Mouse (Mus musculus): Measurements from ENCODE around the gene Unc13a. TPM values are rescaled to one million over a fixed set of nuclear protein-coding genes. Genes with fewer than 3 reads are reported as not detected.

The Unc13a gene
- total RNA-seq, 2 experiments from 2014 or later = 226 to 246 TPM

DNA sequence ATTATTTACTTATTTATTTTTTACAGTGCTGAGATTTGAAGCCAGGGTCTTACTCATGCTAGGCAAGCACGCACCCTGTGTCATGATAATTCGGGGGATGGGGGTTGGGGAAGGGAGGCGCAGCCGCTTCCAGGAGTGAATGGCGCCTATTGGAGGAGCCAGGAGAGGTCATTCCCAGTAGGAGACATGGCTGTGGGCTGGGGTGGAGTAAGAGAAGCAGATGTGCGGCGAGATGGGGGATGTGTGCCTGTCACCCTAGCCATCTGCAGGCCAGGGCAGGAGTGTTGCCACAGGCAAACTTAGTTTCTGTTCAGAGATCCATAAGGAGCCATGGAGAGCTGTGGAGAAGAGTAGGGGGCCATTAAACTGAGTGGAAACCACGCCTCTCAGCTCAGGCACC, 16.1 kb upstream of the Unc13a start:
- no peak for DNase-seq (ENCODE audit: low spot score in 2 of 2)

DNA sequence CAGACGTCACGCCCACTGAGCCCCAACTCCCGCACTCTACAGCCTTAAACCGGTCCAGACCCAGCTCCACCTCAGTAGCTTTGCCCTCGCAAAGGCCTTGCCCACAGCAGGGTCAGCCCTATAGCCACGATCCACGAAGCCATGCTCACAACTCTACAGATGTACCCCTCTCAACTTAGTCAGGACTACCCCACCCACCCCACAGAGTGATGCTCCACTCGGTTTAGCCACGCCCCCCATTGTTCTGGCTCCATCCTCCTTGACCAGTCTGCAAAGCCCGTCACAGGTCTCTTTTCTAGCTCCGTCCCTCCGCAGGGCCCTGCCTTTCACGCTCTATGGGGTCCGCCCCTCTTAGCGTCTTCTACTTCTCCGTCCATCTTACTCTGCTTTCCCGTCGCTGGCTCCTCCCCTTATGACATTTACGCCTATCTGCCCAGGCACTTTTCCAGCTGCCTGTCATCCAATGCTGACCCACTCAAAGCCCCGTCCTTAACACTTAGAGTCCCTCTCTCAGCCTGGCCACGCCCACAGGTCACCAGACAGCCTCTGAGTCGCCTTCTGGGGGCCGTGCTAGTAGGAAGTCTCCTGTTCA, 14.7 kb upstream of the Unc13a start:
- DNase-seq (ENCODE audit: low spot score in 2 of 2) = no peak

- DNase-seq (ENCODE audit: low spot score in 2 of 2) = no peak
Observed at GRCm38 (mm10) chr8:71685573-71685972, 14.0 kb upstream of the Unc13a start.

DNA sequence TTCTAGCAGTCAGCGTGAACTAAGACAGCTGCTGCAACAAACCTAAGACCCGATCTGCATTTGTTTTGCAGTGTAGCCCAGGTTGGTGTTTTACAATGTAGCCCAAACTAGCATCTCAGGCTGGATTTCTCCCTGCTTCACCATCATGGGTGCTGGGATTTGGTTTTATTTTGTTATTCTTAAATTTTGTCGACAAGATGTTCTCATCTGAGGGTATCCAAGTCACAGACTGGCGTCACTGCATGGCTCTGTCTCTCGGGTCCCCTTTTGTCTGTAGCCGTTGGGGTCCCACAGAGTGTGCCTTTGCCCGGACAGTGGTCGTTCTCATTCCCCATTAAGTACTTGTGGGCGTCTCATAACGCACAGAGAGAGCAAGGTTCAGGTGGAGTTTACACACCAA, 13.1 kb upstream of the Unc13a start:
- DNase-seq (ENCODE audit: low spot score in 2 of 2) = no peak

DNA sequence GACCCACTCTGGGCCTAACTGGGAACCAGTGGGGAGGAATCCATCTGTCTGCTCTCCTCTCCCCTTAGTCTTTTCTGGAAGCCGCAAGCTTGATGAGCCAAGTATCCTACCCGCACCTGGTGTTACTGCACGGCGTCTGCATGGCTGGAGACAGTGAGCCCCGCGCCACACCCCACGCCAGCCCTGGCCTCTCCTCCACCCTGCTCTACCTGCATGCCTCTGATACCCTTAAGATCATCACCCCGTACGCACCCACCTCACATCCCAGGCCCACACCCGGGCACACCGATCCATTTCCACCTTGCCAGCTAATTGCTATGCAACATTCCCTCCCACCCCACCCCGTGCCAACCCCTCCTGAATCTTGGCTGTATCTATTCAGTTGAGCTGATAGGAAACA, 11.3 kb upstream of the Unc13a start:
- no peak for DNase-seq (ENCODE audit: low spot score in 2 of 2)

DNA sequence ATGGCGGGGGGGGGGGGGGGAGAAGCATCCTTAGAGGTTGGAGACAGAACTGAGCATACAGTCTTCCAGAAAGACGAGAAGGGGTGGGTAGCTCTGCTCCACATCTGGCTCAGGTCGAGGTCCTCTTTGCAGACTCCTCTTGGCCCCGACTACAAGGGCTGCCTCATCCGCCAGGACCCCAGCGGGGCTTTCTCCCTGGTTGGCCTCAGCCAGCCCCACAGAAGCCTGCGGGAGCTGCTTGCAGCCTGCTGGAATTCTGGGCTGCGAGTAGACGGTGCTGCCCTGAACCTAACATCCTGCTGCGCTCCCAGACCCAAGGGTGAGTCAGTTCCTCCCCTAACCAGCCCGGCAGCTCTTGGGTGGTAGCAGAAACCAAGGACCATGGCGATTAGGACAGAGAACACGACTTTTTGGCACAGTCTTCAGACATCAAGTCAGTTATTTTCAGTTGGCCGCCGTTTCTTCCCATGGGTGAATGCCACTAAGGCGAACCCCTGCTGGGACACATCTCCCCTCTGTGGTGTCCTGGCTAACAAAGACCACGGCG, 9.9 kb upstream of the Unc13a start:
- DNase-seq (ENCODE audit: low spot score in 2 of 2) = no peak

GRCm38 (mm10) chr8:71680471-71680870, 8.9 kb upstream of the Unc13a start:
- no peak for DNase-seq (ENCODE audit: low spot score in 2 of 2)

DNA sequence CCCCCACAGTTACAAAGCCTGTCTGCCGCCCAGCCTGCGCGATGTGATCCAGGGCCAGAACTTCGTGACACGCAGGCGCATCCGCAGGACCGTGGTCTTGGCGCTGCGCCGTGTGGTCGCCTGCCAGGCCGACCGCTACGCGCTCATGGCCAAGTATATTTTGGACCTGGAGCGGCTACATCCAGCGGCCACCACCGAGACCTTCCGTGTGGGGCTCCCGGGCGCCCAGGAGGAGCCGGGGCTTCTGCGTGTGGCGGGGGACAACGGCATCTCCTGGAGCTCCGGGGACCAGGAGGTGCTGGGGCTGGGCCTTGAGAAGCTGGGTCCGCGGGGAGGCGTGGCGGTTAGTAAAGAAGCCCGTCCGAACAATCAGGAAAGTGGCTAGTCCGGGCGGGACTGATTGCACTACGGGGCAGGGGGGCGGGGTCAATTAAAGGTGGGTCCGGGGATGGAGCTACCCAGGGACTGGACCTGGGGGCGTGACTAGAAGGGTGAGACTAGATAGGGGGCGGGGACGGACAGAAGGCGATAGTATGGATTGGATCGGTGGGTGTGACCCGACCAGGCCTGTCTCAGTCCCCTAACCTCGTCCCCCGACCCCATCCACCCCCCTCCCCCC, 8.1 kb upstream of the Unc13a start:
- DNase-seq (ENCODE audit: low spot score in 2 of 2) = no peak

DNA sequence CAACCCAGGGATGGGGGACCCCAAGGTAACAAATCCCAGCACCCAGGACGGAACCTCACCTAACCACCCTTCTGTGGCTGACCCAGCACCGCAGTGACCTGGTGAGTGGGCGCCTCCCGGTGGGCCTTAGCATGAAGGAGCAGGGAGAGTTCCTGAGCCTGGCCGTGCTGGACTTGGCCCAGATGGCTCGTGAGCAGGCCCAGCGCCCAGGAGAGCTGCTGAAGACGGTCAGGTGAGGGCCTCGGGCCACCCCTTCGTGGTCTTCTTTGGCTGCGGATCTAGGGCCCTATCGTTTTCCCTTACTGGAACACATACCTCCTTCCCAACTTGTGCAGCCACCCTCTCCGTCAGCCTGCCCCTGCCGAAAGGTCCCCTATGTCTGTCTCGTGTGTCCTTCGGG, 7.6 kb upstream of the Unc13a start:
- no peak for DNase-seq (ENCODE audit: low spot score in 2 of 2)

DNA sequence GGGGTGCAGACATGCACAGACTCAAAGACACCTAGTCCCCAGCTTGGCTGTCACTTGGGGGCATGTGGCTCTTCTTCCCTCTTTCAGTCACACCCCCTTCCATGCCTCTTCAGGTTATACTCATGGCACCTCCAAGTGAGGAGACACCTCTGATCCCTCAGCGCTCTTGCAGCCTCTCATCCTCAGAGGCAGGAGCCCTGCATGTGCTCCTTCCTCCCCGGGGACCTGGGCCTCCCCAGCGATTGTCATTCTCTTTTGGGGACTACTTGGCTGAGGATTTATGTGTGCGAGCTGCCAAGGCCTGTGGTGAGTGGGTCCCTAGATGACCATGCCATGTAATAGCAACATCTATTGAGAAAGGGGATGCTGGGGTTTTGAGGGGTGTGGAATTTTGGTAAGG, 6.7 kb upstream of the Unc13a start:
- DNase-seq (ENCODE audit: low spot score in 2 of 2) = no peak

- DNase-seq (ENCODE audit: low spot score in 2 of 2) = no peak
Observed at GRCm38 (mm10) chr8:71677555-71677954, 6.0 kb upstream of the Unc13a start.

DNA sequence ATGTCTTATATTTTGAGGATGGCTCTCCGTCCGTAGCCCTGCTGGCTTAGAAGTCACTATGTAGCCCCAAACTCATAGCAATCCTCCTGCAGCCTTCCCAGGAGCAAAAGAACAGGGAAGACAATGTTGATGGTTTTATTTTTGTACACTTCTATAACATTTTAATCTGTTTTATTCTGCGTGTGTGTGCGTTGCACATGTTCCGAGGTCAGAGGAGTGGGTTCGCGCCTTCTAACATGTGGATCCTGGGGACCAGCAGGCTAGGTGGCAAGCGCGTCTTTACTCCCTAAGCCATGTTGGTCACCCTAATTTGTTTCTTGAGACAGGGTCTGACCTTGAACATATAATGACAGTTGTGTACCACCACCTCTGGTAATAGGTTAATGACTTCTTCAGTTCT, 5.2 kb upstream of the Unc13a start:
- no peak for DNase-seq (ENCODE audit: low spot score in 2 of 2)

DNA sequence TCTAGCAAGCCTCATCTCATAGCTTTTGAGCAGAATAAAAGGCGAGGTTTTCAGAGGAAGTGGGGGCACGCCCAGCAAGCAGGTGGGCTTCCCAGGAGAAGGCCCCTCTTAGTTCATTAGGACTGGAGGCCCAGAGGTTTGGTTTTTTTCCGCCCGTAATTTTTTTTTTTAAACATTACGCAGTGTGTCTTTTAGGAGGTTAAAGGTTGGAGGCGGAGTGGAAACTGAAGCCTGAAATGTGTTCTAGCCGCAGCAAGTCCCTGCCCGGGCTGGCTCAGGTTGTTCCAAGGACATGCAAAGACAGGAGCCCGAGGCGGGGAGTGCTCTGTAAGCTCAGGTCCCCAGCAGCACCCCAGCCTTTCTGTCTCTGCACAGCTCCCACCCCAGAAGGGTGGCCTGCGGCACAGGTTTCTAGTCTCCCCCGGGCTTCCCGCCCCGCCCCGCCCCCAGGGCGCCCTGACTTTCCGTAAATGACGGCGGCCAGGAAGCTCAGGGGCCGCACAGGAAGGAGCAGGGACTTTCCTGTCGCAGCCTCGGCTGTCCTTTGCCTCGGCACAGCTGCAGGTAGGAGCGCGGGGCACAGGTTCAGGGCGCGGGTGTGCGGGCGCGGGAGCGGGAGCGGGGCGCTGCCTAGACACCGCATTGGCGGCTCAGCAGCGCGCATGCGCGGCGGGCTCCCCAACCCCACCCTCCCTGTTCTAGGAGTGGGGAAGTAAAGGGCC, 4.6 kb upstream of the Unc13a start, which contains the start of gene Jak3:
Gene Jak3, plus strand, starts transcription at position 277 of the 722 bp plus-strand sequence.
- peak in 1 of 2 experiments; percentile 54 for DNase-seq (ENCODE audit: low spot score in 2 of 2)

DNA sequence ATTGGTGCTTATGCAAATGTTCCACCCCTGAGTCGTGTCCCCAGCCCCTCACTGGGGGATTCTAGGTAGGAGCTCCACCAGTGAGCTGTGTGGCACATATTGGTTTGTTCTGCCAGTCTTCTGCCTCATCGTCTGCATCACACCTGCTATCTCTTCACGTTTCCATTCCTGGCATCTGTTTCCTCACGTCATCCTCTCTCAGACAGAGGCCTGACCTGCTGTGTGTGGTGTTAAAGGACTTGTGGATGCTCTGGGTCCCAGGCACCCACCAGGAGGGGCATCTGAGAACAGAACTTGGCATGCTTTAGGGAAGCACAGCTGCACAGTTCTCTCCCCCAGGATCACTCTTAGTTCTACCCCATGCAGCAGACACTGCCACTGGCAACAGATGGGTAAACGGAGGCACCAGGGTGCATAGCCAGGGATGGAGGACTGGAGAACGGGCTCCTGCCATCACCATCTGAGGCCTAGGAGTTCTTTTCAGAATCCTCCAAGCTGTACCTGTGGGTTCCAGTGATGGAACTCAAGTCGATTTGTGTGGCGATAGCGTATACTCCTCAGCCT, 4.0 kb upstream of the Unc13a start:
- DNase-seq (ENCODE audit: low spot score in 2 of 2) = no peak

DNA sequence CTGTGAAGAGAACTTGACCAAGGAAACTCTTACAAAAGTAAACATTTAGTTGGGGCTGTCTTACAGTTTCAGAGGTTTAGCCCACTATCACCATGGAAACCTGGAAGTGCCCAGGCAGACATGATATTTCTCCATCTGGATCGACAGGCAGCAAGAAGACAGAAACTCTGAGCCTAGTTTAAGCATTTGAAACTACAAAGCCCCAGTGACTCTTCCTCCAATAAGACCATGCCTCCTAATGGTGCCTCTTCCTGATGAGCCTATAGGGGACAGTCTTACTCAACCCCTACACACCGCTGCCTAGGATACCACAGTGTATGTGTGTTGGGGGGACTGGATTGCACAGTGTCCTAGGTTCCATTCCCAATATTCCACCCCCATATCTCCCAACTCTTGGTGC, 2.5 kb upstream of the Unc13a start:
- DNase-seq (ENCODE audit: low spot score in 2 of 2) = peak in 1 of 2 experiments; percentile 61

DNA sequence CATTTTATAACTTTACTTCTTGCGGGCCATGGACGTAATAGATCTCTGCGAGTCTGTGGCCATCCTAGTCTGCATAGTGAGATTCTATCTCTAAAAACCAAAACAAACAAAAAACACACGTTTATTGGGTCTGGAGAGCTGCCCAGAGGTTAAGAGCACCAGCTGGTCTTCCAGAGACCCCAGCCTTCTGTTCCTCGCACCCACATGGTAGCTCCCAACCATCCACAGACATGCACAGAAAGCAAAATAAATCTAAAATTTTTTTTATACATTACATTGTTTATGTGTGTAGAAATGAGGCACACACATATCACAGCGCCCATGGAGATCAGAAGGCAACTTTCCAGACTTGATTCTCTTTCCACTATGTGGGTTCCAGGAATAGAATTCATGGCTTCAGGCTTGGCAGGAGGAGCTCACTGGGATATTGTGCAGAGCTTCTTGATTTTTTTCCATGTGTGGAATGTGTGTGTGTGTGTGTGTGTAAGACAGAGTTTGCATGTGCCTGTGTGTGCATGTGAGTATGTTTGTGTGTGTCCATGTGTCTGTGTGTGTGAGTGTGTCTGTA, 695 bp upstream of the Unc13a start:
- DNase-seq (ENCODE audit: low spot score in 2 of 2) = no peak

DNA sequence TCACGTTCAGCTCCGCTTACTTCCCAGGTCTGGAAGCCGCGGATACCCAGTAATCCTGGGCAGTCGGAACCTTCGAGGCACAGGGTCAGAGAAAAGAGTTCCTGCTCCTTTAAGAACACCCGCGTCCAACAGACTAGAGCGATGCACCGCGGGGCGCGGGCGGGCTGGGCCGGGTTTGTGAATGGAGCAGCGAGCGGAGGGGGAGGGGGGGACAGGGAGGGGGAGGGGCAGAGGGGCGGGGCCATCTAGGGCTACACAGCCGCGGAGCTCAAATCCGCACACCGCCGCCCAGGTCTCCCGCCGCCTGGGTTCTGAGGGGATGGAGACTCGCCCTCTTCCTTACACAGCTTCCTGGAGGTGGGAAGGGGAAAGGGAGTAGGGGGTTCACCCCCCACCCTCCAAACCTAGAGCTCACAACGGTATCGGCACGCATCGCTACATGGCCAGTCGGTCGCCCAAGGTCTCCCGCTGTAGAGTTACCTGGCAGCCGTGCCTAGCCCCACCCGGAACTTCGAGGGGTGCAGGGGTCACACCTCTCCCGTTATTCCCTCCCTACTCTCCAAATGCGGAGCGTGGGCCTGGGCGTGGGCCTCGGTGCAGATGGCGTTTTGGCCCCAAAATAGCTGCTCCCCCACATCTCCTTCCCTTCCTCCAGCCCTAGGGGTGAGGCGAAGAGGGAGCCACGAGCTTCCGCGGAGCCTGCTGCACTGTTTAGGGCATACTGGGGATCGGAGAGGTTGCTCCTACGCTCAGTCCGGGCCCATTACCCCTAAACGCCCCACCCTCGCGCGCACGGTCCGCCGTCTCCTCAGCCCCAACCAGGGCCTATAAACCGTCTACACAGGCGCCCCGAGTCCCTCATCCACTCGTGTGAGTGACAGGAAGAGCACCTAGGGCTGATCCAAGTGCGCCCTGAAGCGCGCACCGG, 672 bp downstream of the Unc13a start:
- peak; percentile 72 to 82 for DNase-seq (ENCODE audit: low spot score in 2 of 2)

DNA sequence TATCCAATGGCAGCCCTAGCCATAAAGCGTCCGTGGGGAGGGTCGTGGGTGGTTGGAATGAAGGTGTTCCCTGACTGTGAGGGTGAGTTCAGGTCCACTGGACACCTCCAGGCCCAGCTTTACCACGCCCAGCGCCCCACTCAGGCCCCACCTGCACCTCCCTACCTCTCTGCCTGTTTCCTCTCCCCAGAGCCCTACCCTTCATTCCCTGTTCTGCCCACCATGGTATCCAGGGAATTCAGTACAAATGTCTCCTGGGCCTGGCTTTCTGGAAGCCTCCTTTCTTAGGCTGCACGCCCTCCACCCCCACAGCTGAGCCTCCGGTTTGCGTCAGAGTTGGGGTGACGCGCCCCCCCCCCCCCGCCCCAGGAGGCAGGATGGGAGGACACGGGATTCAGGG, 1.4 kb downstream of the Unc13a start:
- no peak for DNase-seq (ENCODE audit: low spot score in 2 of 2)

GRCm38 (mm10) chr8:71668220-71668975, 3.2 kb downstream of the Unc13a start:
- DNase-seq (ENCODE audit: low spot score in 2 of 2) = no peak

DNA sequence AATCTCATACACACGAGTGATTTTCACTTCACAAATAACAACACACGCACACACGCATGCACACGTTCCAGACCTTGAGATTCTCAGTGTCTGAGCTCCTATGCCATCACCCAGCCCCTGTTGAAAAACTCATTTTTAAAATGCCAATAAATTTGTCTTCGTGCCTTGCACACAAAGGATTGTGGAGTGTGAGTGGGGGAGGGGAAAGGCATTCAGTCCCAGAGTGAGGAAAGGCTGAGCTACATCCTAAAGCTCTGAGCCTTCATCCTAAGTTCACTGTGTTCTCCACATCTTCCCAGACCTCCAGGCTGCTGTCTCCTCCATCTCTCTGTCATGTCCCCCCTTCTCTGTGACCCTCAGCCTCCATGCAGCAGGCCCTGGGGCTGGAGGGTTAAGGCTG, 4.3 kb downstream of the Unc13a start:
- DNase-seq (ENCODE audit: low spot score in 2 of 2) = no peak

All from layer of hippocampus, adult 18-20 months (tissue).